In the genomic region with DNA sequence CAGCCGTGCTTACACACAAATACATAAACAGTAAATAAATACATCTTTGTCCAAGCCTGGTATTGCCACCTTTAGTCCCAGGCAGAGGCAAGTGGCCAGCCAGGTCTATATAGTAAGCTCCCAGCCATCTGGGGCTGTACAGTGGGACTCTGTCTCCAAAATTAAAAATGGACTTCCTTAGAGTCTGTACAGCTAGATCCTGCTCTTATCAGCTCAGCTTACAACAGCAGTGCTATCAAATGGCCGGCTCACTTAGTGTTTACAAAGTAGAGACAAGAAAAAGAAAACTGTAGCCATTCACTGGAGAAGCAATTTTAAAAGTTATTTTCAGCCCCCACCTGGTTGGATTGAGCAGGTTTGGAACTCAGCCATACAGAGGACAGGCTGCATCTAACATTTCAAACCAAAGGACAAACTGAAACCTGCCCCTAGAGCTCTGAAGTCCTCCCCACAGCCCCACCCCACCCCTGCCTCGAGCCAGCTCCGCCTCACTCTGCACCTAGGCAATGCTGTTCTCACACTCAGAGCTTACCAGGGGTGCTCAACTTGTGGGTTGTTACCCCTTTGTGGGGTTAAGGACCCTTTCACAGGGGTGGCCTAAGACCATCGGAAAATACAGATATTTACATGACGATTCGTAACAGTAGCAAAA, we compare ENCODE assay signal across 1 mouse cellular context.
TF ChIP-seq lines count a peak whose summit lies in the region.

No protein-coding gene starts in this region.

TF ChIP-seq in myocyte, 11 proteins besides CTCF, POLR2A, EP300 and RAD21 (continued from another document):
- TF ChIP-seq MYOG (IDR thresholded peaks at IDR 0.05; ENCODE audit: control insufficient read depth in 1 of 3, insufficient read depth in 1 of 3, insufficient read length in 2 of 3, low read depth in 2 of 3), result no peak
- TF ChIP-seq SRF (IDR thresholded peaks at IDR 0.05; ENCODE audit: control insufficient read depth, insufficient read length, low read depth), result no peak
- TF ChIP-seq TCF12 (IDR thresholded peaks at IDR 0.05; ENCODE audit: insufficient read depth, poor library complexity, severe bottlenecking), result no peak
- TF ChIP-seq USF1 (IDR thresholded peaks at IDR 0.05; ENCODE audit: low read depth), result no peak
- TF ChIP-seq CEBPB (IDR thresholded peaks at IDR 0.05; ENCODE audit: insufficient read depth, poor library complexity, severe bottlenecking), result no peak
- no peak for TF ChIP-seq TCF3 (IDR thresholded peaks at IDR 0.05; ENCODE audit: insufficient read length, low read depth)
- no peak for TF ChIP-seq E2F4 (IDR thresholded peaks at IDR 0.05; ENCODE audit: insufficient read depth)
